Mouse (Mus musculus): ENCODE measurements at regions not wholly inside any gene's neighbourhood (a gene's known extent, or its start where the extent isn't known, plus 50 kb on each side); places are given as distances from the start of the nearest gene placed in this dataset.

DNA sequence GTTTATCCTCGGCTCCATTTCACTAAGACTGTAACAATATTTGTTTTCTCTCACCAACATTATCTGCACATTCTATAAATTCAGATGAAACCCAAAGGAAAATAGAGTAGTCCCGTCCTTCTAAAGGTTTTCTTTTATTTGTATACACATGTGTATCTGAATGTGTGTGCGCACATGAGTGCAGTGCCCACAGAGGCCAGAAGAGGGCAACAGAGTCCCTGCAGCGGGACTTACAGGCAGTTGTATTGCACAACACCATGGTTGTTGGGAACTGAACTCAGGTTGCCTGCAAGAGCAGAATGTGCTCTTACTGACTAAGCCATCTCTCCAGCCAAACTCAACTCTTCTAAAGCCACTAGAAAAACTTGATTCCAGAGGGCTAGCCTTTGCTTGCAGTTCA lies 484.4 kb upstream of the Auts2 start:
- no peak for TF ChIP-seq JUN (IDR thresholded peaks at IDR 0.05; ENCODE audit: insufficient read depth, low read depth, low read length)
- no peak for TF ChIP-seq POLR2A (IDR thresholded peaks at IDR 0.05; ENCODE audit: low read depth, low read length)
- no peak for TF ChIP-seq CTCF (conservative IDR thresholded peaks at IDR 0.05 in 1 of 2, IDR thresholded peaks at IDR 0.05 in 1 of 2; ENCODE audit: low read depth in 2 of 2, low read length in 2 of 2)
- no peak for TF ChIP-seq EP300 (IDR thresholded peaks at IDR 0.05; ENCODE audit: low read length)
- TF ChIP-seq MEF2A (IDR thresholded peaks at IDR 0.05; ENCODE audit: borderline replicate concordance, low read depth, low read length) = no peak
- no peak for TF ChIP-seq MAFK (IDR thresholded peaks at IDR 0.05; ENCODE audit: insufficient replicate concordance, low read length)
- no peak for TF ChIP-seq UBTF (IDR thresholded peaks at IDR 0.05; ENCODE audit: low read depth, low read length)
- no peak for TF ChIP-seq GABPA (IDR thresholded peaks at IDR 0.05; ENCODE audit: insufficient replicate concordance, low read depth, low read length)
- no peak for TF ChIP-seq BHLHE40 (IDR thresholded peaks at IDR 0.05; ENCODE audit: low read depth, low read length)
- TF ChIP-seq SIN3A (IDR thresholded peaks at IDR 0.05; ENCODE audit: low read length) = no peak

Measured in CH12.LX (cell line).